Mouse (Mus musculus) neural tube, embryonic 12.5 days (tissue): Measurements from ENCODE around the gene Cts3. TPM values are rescaled to one million over a fixed set of nuclear protein-coding genes. Genes with fewer than 3 reads are reported as not detected.
"Not testable (repeated sequence)": the region's sequence is repeated elsewhere in the genome, so short reads cannot be mapped to it uniquely, and the experiment has no call there.

ENCODE experiments used
- ATAC-seq: fragments of 200-750 bp; cut with Nextera tagmentation; 2 replicates; pipeline ENCODE4 v1.8.0; 2017; ENCODE audit warnings: low read depth, mild to moderate bottlenecking, moderate TSS enrichment, moderate library complexity; ENCODE audit not compliant: low FRiP score
- H3K27ac ChIP-seq: fragments of 300-500 bp; sonication (generic); 2 replicates; pipeline ENCODE4 v1.5.1; 2016
- H3K27me3 ChIP-seq: fragments of 300-500 bp; sonication (generic); replicated peaks from 2 replicates; pipeline ENCODE4 v1.6.1; 2016; ENCODE audit warnings: mild to moderate bottlenecking
- H3K36me3 ChIP-seq: fragments of 300-500 bp; sonication (generic); 2 replicates; pipeline ENCODE4 v1.6.1; 2016; ENCODE audit warnings: mild to moderate bottlenecking
- H3K4me1 ChIP-seq: fragments of 300-500 bp; sonication (generic); 2 replicates; pipeline ENCODE4 v1.6.1; 2016
- H3K4me2 ChIP-seq: fragments of 300-500 bp; sonication (generic); replicated peaks from 2 replicates; pipeline ENCODE4 v1.6.1; 2016; ENCODE audit warnings: mild to moderate bottlenecking
- H3K4me3 ChIP-seq: fragments of 300-500 bp; sonication (generic); 2 replicates; pipeline ENCODE4 v1.5.1; 2016
- H3K9ac ChIP-seq: fragments of 300-500 bp; sonication (generic); 2 replicates; pipeline ENCODE4 v1.6.1; 2016; ENCODE audit warnings: mild to moderate bottlenecking
- H3K9me3 ChIP-seq: fragments of 300-500 bp; sonication (generic); 2 replicates; pipeline ENCODE4 v1.6.1; 2016; ENCODE audit warnings: mild to moderate bottlenecking
- WGBS: fragments of 180-500 bp; shearing (Covaris S2); methylation state at CpG from one replicate; pipeline ENCODE4 v1.1.7; 2016; 5-methylcytosine and 5-hydroxymethylcytosine counted together
- polyA plus RNA-seq: library from polyadenylated mRNA; unstranded; fragments of >200 nt; fragmentation: Nextera tagmentation; extraction: Ambion mirVana; gene quantifications from 2 replicates; pipeline ENCODE4 v1.2.1, GENCODE M21; 2016

Gene Cts3
- polyA plus RNA-seq: not detected in 2 replicates

DNA sequence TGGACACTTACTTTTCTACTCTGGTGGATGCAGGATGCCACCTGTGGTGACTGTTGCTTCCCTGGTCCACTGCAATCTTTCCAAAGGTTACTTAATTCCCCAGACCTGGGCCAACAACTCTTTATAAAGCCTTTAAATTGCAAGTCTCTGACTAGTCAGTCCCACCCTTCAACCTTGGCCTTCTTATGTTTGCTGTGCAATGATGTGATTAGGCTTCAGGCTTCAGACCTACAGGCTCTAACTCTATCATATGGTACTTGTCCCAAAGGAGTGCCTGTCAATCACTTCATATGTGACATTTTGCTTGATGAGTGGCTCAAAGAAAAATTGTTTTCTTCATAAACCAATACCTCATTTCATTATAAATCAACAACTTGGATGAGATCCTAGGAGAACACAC is at the start of gene Cts3:
Gene Cts3 (minus strand): TSS at position 101 of the 400 bp plus-strand sequence.
- no peak for ATAC-seq
- H3K36me3 ChIP-seq: no peaks in the 10 kb centered on the region
- peaks cover 38% of the 10 kb centered on the region for H3K9me3 ChIP-seq
- H3K27ac ChIP-seq: no peak within 1 kb of the TSS
- no peak within 1 kb of the TSS for H3K9ac ChIP-seq
- H3K27me3 ChIP-seq: no peaks in the 10 kb centered on the region
- H3K4me1 ChIP-seq: no peaks in the 10 kb centered on the region
- no peak within 1 kb of the TSS for H3K4me3 ChIP-seq
- no peak within 1 kb of the TSS for H3K4me2 ChIP-seq

DNA sequence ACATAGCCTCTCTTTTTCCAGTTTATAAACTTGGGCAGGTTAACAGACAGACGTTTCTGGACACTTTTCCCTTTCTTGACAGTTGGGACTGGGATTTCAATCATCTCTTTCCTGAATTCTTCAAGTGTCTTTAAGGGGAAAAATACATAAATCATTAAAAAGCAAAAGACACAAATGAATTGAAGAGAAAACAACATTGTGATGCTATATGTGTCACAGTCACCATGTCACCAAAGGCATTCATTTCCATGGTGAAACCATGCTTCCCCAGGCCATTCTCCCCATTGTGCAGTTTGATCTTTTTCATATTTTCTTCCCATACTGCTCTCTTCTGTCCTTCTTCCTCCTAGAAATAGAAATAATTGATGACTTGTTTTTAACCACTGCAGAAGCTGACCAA is 1.9 kb downstream of the Cts3 start, which contains the start of gene Gm49352:
Gene Gm49352 (minus strand): TSS at position 101 of the 400 bp plus-strand sequence.
- not testable (repeated sequence) for H3K36me3 ChIP-seq
- WGBS: 47% methylated on average over 1 of the region's 1 CpGs

DNA sequence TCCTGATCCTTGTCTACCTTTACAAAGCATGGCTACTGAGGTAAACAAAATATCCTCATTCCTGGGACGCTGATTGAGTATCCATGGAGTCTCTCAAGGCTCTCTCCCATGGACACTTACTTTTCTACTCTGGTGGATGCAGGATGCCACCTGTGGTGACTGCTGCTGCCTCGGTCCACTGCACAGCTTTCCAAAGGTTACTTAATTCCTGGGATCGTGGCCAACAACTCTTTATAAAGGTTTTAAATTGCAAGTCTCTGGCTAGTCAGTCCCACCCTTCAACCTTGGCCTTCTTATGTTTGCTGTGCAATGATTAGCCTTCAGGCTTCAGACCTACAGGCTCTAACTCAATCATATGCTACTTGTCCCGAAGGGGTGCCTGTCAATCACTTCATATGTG is 28.3 kb downstream of the Cts3 start, which contains the start of gene Ctsm:
Gene Ctsm (minus strand): TSS at position 209 of the 400 bp plus-strand sequence.
- ATAC-seq: no peak

More for the DNA sequence above, 1.9 kb downstream of the Cts3 start, which contains the start of gene Gm49352:
- H3K9me3 ChIP-seq: peaks cover 23% of the 10 kb centered on the region
- ATAC-seq, H3K27me3 ChIP-seq, H3K4me1 ChIP-seq, H3K27ac ChIP-seq, H3K4me2 ChIP-seq, H3K4me3 ChIP-seq, H3K9ac ChIP-seq: not testable (repeated sequence)

More for the DNA sequence above, 28.3 kb downstream of the Cts3 start, which contains the start of gene Ctsm:
- Histone ChIP-seq H3K4me3 (no peak within 1 kb of the TSS), H3K4me2 (no peak within 1 kb of the TSS), H3K27me3 (no peaks in the 10 kb centered on the region), H3K9me3 (peaks cover 22% of the 10 kb centered on the region), H3K36me3 (no peaks in the 10 kb centered on the region), H3K9ac (no peak within 1 kb of the TSS), H3K27ac (no peak within 1 kb of the TSS), H3K4me1 (no peaks in the 10 kb centered on the region)
- 74% methylated on average over 4 of the region's 4 CpGs for whole genome bisulfite sequencing

Other genes with a start within 250 kb of the Cts3 start
- not detected in 2 replicates for gene Cts7, start 211.9 kb downstream of the Cts3 start, polyA plus RNA-seq
- gene Ctsm, start 28.3 kb downstream of the Cts3 start, polyA plus RNA-seq: not detected in 2 replicates
- not detected in 2 replicates for gene Gm49352, start 2.0 kb downstream of the Cts3 start, polyA plus RNA-seq